Mouse (Mus musculus): ENCODE data around the gene Spen.
"Not testable (repeated sequence)": the region's sequence is repeated elsewhere in the genome, so short reads cannot be mapped to it uniquely, and the experiment has no call there.

Spen gene

DNA sequence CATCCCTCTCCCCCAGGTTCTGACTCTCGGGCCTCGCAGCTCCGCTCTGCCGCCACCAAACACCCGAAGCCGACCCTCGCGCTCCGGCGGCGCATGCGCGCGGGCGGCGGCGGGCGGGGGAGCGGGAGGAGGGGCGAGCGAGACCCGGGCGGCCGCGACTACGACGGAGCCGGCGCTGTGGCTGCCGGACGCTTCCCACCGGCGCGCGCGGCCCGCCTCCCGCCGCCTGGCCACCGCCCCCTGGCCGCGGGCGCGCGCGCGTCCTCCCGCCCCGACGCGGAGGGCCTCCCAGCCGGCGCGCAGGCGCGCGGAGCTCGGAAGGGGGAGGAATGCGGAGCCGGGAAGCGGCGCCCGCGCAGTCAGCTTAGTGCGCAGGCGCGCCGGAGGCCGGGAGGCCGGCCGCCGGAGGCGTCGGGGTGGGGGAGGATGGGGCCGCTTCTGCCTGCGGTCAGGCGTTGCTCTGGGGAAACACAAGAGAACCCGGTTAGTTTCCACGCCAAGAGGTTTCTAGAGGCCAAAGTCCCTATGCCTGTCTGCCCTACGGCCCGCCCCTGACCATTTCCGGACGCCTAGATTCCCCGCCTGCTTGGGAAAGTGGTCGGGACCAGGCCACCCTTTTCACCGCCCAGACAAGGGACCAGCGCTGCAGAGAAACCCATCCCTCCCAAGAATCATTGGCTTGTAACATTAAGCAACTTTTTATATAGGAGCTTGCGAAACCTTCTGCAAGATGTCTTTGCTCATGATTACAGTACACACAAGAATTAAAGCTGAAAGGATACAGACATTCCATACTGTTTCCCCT lies at the start of gene Spen:
TSS of gene Spen (minus strand) at position 190 of the 805 bp plus-strand sequence.
- peak; percentile 95 for DNase-seq (ENCODE audit: low spot score)

DNA sequence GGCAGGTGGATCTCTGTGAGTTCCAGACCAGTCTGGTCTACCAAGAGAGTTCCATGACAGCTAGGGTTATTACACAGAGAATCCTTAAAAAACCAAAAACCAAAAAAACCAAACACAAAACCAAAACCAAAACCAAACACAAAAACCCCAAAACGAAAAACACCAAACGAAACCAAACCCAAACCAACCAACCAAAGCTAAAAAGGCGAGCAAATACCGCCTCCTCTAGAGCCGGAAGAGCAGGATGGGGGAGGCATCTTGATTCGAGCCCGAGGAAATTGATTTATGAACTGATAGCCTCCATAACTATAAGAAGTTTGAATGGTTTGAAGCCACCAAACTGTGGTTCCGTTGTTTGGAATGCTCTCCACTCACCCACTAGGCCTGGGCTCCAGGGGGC lies 45.5 kb upstream of the Spen start:
- no peak for DNase-seq (ENCODE audit: low spot score)

DNA sequence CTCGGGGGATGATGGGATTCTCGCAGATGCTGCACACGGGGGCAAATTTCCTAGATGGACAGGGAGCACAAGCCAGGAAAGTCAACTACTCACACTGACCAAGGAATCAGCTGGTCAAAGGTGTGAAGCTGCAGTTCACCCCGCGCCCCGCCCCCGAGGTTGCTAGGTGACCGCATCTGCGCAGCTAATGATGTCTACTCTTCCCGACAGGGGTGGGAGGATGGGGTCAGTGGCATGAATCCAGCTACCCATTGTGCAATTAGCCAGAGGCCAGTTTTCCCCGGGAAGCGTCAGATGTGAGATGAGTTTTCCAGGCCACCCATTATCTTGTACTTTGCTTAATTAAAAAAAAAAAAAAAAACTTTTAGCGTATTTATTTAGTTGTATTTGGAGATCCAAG lies 42.7 kb upstream of the Spen start:
- DNase-seq (ENCODE audit: low spot score), result no peak

DNA sequence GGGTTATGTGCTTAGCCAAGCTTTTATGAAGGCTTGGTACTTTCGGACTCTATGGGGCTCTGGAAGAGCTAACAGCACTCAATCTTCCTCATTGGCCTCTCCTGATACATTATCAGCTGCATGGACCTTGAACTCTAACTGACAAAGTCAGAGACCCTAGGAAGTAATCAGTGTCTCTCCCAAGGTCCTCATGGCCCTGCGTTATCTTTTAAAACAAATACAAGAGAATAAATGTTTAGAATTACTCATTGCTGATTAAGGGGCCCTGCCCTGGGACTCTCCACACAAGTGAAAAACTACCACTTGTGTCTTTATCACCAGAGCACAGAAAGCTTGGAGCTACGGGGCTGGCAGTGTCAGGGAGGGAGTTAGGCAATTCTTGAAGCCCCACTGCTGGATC lies 40.4 kb upstream of the Spen start:
- no peak for DNase-seq (ENCODE audit: low spot score)

DNA sequence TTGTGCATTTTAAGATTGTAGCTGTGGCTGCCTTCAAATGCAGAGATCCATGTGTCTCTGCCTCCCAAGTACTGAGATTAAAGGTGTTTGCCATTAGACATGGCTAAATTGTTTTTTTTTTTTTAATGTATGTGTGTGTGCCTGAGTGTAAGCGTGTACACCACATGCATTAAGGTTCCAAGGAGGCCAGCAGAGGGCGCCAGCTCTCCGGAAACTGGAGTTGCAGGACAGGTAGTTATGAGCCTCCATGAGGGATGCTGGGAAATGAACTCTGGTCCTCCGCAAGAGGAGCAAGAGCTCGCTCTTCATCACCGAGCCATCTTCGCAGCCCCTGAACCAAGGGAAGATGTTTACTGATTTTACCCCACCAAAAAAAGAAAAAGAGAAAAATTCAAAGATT lies 38.5 kb upstream of the Spen start:
- no peak for DNase-seq (ENCODE audit: low spot score)

DNA sequence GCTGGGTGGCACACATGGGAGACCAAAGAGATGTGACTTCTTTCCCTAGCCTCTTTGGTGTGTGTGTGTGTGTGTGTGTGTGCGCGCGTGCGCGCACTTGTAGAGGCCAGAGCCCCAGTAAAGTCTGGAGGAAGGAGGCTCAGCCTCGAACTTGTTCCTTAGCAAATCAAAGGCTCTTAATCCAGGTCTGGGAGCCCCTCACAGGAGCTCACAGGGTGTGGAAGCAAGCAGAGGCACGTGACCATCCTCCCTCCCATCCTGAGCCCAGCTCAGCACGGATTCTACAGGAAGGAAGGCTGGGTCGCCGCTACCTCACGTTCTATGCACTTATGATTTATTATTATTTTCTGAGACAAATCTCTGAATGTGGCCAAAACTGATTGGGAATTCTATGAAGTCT lies 38.0 kb upstream of the Spen start:
- no peak for DNase-seq (ENCODE audit: low spot score)

DNA sequence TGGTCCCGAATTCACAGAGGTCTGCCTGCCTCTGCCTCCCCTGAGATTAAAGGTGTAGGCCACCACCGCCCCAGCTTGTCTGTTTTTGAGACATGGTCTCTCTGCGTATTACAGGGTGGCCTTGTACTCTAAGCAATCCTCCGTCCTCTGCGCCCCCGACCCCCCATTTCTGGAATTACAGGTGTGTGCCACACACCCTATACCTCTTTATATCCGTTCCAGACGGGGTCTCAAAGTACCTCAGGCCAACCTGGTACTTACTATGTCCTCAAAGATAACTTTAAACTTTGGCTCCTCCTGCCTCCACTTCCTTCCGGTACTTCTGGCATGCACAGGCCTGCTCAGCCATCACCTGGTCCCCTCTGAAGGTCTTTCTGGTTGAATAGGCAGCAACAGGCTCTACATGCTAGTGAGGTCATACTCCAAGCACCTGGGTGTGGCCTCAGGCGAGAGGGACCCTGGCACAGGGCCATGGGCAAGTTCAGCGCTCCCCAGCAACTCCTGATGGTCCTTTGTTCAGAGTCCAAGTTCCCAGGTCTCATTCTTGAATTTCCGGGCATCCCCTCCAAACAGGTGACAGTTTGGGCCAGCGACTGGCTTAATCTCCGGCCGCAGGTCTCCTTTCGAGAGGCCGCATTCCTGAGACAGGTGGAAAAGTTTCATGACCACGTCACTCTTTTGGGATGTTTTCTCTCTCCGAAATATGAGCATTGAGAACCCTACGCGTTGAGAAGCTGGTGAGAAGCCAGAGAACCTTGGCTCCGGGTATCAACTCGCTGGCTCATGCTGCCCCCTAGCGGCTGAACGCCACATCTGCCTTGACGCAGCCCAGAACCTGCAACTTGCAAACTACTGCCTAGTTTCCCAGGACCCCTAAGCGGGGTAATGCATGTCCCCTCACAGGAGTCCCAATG lies 36.6 kb upstream of the Spen start:
- peak; percentile 92 for DNase-seq (ENCODE audit: low spot score)

DNA sequence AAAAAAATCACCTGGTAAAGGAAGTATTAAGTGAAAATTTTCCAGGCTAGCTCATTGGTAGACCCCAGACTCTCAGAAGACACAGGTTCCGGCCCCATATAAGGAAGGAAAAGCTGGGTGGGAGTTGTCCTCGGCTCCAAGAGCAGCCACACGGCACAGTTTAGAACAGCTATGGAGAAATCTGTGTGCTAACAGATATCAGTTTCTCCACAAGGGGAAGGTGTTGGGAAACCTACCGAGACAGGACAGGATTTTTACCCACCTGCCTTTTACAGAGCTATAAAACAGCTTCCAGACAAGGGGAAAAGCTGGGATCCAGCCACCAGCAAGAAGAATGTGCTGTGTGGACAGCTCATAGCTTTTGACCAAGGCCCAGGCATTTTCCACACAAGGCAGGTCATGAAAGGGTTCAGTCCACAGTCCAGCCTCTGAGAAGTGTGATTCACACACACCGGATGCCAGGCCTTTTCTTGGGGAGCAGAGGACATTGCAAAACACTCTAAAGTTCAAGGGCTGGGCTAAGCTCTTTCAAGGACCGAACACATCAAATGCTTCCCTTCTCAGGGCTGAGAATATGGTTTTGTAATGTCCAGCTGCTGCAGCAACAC lies 35.1 kb upstream of the Spen start:
- no peak for DNase-seq (ENCODE audit: low spot score)

DNA sequence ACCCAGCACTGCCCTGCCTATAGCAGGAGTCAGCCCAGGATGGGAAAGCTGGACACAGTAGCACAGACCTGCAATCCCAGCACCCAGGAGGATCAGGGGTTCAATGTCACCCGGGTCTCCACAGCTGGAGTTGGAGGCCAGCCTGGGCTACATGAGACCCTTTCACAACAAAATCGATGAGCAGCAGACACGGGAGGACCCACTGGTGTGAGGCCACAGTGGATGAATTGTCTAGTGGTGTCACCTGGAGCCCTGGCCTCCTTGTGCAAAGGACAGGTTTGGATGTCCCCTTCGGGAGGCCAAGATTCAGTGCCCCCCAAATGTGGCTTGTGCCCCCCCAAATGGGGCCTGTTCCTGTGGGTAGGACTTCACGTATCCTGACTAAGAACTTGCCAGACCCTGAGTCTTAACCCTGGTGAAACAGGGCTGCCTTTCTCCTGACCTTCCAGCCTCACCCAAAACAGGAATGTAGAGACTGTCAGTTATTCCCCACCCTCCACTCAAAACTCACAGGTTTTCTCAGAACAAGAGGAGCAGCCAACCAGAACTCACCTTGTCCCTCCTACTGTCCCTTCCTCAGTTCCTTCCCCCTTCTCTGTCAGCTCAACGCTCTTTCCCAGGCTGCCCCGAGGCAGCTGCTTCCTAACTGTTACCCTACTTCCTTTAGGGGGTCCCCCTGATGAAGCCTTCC lies 34.4 kb upstream of the Spen start:
- no peak for DNase-seq (ENCODE audit: low spot score)

DNA sequence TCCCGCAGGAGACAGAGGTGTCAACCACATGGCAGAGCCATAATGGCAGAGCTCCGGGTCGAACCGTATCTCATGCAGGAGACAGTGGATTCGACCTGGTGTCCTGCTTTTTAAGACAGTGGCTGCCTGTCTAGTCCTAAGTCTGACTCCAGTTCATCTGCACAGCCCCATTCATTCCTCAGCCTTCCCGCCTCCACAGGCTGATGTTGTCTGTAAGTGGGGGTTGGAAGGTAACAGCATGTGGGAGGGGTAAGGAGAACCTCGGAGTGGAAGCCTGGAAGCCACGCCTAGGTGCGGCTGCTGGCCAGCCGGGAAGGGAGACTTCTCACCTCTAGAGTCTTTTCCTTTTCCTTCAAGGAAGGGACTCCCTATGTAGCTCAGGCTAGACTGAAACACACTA lies 33.5 kb upstream of the Spen start:
- no peak for DNase-seq (ENCODE audit: low spot score)

DNA sequence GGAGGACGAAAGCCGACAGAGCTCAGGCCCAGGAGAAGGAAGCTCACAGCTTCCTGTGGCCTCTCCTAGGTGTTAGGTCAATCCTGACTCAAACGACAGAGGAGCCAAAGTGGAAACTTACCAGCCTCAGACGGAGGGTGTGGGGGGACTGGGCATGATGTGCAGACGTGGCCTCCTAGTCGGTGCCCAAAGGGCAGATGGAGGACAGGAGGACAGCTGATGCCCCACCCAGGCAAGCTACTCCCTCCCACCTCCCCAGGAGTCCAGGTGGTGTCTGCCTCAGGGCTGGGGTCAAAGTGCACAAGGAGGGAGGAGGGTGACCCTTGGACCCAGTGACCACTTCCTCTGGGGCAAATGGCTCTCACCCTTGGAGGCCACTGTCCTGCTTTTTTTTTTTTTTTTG lies 32.9 kb upstream of the Spen start:
- no peak for DNase-seq (ENCODE audit: low spot score)

DNA sequence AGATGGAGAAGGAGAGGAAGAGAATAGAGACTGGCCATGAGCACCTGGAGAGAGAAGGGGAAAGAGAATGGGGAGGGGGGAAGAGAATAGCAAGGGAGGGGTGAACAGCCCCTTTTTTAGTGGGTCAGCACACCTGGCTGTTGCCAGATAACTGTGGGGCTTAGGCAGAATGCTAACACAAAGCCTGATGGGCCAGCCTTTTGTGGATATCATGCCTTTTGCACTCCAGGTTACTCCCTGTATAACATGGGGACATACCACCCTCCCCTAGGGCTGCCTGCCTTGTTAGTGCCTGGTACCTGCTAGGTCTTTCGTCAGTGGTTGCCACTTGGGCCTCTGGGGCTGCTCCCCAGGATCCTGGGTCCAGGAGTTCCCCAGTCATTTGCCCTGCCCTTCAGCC lies 32.4 kb upstream of the Spen start:
- no peak for DNase-seq (ENCODE audit: low spot score)

DNA sequence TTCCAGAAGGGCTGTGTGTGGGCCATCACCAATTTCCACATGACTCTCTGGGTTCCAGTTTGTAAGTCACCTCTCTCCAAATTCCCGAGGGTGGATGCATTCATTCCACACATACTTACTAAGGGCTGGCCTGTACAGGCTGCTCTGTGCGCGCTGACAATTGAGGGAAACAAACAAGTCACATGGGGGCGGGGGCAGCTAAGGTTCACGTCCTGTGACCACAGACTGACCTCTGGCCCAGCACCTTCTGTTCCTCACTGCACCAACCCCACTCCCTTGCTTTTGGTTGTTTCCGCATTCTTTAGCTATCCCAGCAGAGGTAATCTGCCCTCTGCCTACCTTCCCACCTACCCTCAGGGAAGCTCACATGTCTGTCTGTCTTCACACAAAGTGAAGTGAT lies 31.6 kb upstream of the Spen start:
- no peak for DNase-seq (ENCODE audit: low spot score)

DNA sequence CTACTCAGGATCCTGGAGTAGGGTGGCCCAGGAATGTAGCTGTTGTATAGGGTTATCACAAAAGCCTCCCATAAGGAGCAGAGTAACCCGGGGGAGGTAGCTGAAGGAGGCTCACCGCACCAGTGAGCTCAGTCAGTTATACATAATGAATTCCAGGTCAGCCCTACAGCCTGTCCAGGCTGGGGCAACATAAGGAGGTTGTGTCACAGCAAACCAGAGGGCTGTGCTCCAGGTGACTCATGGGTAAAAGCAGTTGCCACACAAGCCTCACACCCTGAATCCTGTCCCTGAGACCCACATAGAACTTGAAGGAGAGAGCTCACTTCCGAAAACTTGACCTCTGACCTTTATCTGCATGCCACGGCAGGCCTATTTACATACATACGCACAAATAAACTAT lies 30.6 kb upstream of the Spen start:
- no peak for DNase-seq (ENCODE audit: low spot score)

DNA sequence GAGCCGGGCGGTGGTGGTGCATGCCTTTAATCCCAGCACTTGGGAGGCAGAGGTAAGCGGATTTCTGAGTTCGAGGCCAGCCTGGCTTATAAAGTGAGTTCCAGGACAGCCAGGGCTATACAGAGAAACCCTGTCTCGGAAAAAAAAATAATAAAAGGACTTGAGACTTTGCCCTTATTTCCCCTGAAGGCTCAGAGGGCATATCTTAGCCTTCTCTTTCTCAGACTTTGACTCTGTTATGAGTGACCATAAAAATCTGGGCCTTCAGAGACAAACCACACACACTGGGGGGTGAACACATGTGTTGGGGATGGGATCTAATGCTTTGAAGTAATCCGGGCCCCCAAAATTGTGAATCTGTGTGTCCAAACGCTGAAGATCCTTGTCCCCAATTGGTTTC lies 28.8 kb upstream of the Spen start:
- DNase-seq (ENCODE audit: low spot score), result not testable (repeated sequence)

DNA sequence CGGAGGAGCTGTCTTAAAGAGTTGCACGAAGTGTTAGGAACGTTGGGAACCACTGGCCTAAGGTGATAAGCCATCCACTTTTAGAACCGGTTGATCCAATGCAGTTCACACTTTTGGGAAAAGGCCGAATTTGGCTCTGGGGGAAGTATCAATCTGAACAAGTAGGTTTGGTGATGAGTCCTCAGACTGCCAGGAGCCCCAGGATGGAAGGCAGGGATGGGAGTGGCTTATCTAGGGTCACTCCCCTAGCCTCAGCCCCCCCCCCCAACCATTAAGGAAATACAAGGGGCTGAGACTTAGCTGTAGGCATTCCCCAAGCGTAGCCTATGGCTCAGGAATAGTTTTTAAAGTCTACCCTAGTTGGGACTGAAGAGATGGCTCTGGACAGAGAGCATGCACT lies 27.8 kb upstream of the Spen start:
- DNase-seq (ENCODE audit: low spot score), result no peak

DNA sequence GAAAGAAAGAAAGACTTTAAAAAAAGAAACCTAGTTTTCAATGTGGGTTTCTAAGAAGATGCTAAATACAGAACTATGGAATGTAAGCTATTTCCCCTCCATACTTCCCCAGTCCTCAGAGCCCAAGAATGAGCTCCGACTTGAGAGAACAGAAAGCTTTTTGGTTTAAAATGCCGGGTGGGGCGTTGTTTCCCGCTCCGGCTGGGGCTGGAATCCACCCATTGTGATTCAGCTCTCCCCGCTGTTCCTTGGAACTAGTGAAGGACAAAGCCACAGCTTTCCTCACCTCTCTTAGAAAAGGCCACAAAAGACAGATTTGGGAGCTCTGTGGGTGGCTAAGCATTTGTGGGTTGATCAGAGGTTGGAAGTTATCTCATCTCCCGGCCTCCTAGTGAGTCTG lies 26.9 kb upstream of the Spen start:
- no peak for DNase-seq (ENCODE audit: low spot score)

DNA sequence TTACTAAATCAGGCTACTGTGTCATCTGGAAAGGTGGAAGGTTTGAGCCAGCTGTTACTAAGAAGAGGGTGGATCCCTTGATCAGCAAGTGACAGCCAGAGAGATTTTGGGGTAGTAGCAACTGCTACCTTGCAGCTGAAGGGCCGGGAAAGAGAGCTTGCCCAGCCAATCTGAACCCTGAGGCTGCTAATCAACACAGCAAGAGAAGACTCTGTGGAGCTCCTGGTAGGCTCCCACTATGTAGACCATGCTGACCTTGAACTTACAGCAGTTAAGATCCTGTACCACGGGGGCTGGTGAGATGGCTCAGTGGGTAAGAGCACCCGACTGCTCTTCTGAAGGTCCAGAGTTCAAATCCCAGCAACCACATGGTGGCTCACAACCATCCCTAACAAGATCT lies 26.3 kb upstream of the Spen start:
- DNase-seq (ENCODE audit: low spot score), result no peak

DNA sequence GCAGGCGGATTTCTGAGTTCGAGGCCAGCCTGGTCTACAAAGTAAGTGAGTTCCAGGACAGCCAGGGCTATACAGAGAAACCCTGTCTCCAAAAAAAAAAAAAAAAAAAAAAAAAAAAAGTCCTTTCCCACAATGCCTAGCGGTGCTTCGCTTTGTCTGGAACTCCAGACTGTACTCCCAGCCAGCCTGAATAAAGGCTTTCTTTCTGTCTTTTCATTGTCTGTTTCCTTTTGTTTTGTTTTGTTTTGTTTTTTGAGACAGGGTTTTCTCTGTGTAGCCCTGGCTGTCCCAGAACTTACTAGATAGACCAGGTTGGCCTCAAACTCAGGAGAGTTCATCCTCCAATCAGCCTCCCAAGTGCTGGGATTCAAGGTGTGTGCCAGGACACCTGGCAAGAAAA lies 25.8 kb upstream of the Spen start:
- no peak for DNase-seq (ENCODE audit: low spot score)

DNA sequence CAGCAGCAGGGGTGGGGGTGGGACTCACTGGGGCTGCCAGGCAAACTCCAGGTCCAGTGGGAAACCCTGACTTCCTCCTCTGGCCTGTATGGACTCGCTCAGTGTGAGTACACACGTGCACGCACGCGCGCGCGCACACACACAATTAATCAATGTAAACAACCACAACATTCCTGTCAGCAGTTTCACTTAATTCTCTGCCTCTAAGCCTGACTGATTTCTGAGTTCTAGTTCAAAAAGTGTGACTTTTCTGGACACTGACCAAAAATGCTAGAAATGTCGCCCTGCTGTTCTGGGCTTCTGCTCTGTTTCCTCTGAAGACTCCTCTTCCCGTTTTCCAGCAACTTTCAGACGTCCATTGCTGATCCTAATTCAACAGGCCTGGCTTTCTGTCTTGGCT lies 23.9 kb upstream of the Spen start:
- no peak for DNase-seq (ENCODE audit: low spot score)

DNA sequence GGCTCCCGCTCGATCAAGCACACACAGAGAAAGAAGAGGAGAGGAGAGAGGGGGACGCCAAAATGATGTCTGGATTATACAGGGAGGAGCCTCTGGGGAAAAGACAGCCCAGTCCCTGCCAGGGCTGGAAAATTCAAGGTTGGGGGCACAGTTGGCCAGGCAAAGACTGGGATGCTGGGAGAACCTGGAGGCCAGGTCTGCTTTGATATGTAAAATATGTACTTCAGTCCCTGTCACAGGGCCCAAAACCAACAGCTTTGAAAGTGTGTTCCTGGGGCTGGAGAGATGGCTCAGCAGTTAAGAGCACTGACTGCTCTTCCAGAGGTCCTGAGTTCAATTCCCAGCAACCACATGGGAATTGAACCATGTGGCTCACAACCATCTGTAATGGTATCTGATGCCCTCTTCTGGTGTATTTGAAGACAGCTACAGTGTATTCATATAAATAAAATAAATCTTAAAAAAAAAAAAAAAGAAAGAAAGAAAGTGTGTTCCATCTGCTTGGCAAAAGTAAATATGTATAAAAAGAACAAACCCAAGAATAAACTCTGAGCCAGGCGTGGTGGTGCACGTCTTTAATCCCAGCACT lies 23.0 kb upstream of the Spen start:
- not testable (repeated sequence) for DNase-seq (ENCODE audit: low spot score)

DNA sequence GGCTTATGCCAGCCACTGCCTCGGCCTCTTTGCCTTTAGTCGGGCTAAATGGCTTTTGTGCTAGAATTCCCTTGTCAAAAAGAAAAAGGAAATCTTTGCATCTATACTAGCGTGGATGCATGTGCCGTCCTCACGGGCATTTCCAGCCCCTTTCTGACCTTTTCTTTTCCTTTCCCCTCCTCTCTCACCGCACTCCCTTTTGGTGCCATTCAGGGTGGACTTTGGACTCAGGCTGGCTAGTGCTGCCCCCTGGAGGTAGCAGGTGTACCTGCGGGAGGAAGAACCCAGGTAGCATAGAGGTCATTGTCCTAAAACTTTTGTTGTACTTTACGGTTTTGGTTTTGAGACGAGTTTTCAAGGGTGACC lies 21.5 kb upstream of the Spen start:
- DNase-seq (ENCODE audit: low spot score), result peak; percentile 87

Measured in retina, embryonic 14.5 days (tissue).